Mouse (Mus musculus): ENCODE measurements around the gene Gm13889.

The Gm13889 gene

GRCm38 (mm10) chr2:93956908-93957784, at the start of gene Gm13889:
Gene Gm13889 (minus strand): TSS chr2:93957201.
- DNase-seq: peak; percentile 90

GRCm38 (mm10) chr2:94002331-94002730, 45.3 kb upstream of the Gm13889 start:
- peak; percentile 95 for DNase-seq

DNA sequence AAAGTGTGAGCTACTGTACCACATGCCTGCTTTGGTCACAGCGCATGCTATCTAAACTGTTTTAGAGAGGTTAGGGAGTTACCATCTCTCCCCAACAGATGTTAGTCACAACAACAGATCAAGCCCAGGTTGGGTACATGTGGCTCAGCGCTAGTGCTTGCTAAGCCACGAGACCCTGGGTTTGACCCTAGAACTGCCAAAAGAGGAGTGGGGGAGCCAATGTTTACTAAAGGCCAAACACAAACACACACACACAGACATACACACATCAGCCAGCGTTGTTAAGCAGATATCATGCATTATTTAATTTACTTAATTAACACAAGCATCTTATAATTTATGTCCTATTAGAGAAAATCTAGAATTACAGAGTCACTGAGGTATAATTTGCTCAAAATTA, 44.9 kb upstream of the Gm13889 start:
- no peak for DNase-seq

DNA sequence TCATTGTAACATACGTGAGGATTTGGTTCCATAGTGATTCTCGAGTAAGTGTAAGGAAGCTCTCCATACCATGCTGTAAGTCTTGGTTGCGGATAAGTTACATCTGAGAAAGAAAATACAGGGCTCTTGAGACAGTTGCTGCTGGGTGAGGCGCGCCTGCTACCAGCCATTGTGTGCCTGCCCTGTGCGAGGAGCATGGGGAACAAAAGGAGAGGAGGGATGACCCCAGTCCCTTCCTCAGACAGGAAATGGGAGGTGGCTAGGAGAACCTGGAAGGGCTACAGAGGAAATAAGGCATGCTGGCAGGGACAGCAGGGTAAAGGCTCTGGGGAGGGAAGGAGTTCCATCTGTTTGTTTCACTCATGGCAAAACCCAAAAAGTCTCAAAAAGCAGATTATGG, 44.4 kb upstream of the Gm13889 start:
- peak; percentile 39 for DNase-seq

DNA sequence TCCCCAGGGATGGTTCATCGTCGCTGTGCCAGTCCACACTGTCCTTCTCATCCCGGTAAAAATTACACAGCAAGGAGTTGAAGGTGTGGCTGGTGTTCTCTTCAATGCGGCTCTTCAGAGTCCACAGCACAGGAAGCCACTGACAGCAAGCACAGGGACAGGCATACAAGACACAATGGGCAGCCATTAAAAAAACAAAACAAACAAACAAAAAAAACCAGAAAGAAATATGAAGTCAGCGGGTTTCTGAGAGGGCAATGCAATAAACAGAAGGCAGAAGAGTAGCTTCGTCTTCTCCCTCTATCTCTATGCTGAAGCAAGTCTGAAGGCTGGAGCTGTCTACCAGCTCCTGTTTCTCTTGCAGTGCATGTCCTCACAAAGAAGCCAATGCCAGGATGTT, 39.3 kb upstream of the Gm13889 start, which contains the start of gene Gm27027:
TSS of gene Gm27027 (minus strand) at position 101 of the 400 bp plus-strand sequence.
- DNase-seq: no peak

DNA sequence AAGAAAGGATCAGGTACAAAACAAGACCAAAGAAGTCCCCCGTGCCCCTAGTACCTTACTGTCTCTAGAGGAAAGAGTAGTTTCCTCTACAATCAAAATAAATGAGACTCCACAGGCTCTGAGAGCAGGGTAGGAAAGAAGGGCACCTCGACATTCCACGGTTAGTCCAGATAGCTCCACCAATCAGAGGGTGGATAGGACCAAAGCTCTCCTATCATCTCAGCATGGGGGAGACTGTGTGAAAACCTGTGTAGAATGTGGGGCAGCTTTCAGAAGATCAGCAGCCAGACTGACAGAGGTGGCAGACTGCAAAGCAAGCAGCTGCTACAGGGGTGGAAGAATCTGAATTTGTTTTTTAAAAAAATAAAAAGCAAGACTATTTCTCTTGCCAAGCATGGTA, 35.8 kb upstream of the Gm13889 start:
- DNase-seq: no peak

GRCm38 (mm10) chr2:93992259-93992658, 35.3 kb upstream of the Gm13889 start:
- DNase-seq: peak; percentile 20

GRCm38 (mm10) chr2:93991336-93991735, 34.3 kb upstream of the Gm13889 start:
- no peak for DNase-seq

DNA sequence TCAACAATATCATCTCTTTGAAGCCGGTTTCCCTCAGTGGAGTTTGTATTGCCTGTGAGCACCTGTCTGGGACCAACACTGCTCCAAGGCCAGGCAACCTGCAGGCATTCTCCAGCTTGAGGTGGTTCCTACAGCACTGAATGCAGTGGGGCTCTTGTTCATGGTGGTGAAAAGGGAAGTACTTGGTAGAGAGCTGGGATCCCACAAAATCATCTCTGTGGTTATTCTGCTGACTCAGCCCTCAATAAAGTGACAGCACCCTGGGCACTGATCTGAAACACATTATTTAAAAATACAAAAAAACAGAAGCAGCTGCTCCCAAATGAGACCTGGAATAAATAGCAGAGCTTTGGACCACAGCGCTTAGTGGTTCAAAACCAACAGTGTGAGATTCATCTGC, 31.4 kb upstream of the Gm13889 start:
- no peak for DNase-seq

DNA sequence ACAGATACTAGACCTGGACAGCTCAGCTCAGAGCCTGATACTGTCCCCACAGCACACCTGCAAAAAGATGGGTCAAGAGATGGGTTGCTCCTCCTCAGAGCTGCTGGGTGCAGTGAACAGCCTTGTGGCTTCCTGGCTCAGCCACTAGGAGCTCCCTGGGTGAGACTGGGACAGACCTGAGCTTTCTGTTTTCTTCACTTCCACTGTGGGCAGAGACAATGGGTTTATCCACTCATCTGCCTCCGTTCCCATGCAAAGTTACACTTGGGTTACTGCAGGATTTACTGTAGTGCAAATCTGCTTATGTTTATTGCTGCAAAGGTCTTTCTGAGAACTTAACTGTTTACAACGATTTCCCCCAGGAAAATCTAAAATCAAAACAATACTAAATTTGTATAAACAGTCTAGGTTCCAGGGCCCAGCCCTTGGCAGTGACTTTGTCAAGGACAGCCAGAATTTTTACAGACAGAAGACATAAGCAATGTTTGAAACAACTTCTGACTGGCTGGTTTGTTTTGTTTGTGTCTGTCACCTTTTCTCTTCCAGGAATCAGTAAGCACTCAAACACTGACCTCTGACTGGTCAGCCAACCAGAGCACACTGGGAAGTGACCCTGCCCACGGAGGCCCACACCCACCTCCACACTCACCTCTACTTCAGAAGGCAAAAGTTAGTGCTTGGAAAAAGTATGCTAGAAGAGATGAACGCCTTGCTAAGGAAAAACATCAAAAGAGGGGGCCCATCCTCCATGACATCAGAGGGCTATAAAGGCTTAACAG, 25.6 kb upstream of the Gm13889 start:
- DNase-seq: peak; percentile 85

DNA sequence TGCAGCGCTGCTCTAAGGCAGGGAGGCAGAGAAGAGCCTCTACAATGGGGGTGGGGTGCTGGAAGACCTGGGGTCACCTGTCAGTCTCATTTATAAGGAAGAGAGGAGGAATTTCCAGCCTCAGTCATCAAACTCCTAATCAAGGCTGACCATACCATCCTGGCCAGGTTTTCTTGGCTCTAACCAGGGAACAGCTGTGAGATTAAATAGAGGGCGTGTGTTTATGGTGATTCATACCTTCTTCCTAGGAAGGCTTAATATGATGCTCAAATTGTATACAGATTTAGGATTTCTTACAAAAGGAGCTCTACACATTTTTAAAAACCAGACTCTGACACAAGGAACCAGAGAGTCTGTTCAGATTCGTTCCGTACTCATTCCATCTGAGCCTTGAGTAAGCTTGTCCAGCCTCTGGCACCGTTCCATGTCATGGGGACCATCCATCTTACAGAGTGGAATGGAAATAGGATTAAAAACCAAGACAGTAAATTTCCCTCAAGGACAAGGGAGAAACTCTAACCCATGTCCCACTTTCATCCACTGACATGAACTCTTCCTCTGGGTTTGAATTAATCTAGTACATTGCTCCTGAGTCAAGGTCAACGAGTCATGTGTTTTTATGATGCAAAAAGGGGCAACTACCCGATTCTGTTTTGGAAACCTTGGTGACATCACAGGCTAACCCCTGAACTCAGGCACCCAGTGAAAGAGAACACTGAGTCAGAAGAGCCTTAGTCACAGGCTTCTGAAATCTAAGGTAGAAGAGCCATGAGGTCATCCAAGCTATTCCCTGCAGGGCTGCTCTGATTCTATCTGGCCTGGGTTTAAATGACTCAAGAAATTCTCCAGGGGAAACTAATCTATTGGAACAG, 22.5 kb upstream of the Gm13889 start:
- DNase-seq: no peak

DNA sequence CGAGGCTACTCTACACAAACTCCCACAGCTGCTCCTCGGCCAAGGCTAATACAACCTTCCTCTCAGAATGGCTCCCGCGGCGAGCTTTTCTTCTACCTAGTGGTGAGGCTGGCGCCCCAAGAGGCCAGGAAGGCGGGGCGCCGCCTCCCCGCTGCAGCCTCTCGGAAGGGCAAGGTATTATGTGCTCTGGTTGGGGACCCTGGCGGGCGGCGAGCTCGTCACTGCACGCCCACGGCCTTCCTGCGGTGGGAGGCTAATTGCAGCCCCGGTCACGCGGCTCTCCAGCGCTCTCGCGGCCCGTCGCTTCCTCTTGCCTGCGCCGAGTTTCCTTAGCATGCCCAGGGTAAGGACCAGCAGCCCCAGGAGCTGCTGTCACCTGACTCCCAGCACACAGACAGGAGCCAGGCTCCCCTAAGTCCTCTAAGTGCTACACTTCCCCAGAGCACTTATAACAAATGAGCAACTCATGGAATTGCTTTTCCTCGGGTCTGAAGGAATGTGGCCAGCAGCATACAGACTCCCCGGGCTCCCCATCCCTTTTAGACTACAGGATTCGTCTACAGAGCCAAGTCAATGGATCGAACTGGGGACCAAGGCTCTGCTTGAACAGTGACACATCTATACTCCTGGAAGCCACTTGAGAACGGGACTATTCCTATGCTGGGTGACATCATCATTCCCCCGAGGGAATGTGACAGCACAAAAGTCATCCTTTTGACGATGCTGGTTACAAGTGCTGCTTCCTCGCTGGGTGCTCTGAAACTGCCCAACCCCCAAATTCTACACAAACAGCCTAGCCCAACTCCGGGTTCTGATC, 19.6 kb upstream of the Gm13889 start:
- peak; percentile 65 for DNase-seq

- DNase-seq: no peak
These were observed 18.8 kb upstream of the Gm13889 start for GRCm38 (mm10) chr2:93975526-93976435.

GRCm38 (mm10) chr2:93975041-93975440, 18.0 kb upstream of the Gm13889 start:
- no peak for DNase-seq

DNA sequence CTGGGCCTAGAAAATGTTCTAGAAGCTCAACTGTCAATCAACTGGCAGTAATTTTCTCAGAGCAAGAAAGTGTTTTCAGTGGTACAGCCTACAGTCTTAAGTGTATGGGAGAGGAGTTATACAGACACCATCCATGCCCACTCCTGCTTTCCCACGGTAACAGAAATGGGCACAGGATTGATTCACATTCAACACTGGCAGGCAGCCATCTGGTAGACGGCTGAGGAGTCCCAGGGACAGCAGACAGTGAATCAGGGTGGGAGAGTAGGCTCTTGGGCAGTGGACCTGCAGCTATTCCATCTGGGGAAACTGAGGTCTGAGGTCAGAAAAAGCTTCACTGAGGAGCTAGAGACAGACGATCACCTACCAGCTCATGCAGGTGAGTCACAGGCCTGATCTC, 14.6 kb upstream of the Gm13889 start:
- no peak for DNase-seq

DNA sequence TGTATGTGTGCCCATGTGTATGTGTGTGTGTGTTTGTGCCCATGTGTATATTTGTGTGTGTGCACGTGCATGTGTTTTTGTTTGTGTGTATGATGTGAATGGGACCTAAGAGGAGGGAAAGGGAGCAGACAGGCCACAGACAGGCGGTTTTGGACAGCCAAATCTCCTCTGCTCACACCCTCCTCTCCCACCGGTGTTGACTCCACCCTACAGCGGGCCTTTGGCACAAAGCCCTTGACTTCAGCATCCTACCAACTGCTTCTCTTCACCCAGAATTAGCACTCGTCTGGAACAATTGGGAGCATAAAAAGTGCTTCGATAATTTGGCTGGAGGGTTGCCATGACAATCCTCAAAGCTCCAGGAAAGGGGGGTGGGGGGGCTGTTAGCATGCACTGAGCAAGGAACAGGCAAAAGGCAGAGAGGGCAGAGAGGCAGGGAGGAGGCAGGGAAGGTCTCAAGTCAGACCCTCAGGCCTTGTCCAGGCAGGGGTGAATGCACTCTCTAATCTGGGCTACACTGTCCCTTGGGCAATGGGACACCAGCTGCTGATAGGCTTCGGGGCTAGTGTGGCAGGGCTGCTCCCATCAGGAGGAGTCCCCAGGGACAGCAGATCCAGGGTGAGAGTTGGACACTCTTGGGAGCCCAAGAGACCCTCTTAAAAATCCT, 7.6 kb upstream of the Gm13889 start:
- peak; percentile 48 for DNase-seq

- DNase-seq: no peak
These were observed 6.8 kb upstream of the Gm13889 start for GRCm38 (mm10) chr2:93963802-93964201.

GRCm38 (mm10) chr2:93961716-93962115, 4.7 kb upstream of the Gm13889 start:
- peak; percentile 64 for DNase-seq

GRCm38 (mm10) chr2:93959346-93959745, 2.3 kb upstream of the Gm13889 start:
- DNase-seq: no peak

GRCm38 (mm10) chr2:93958216-93958615, 1.2 kb upstream of the Gm13889 start:
- no peak for DNase-seq

Data from lung, postnatal 36 days (tissue).